Mouse (Mus musculus) G1E (cell line): Measurements from ENCODE around the gene Zfp143.
"Not testable (repeated sequence)": the region's sequence is repeated elsewhere in the genome, so short reads cannot be mapped to it uniquely, and the experiment has no call there.

Experiments used
- CTCF ChIP-seq: IDR thresholded peaks from 2 replicates; pipeline ENCODE4 v1.5.1; 2012; ENCODE audit warnings: low read depth, low read length, inconsistent platforms, mixed read lengths
- TAL1 ChIP-seq: conservative IDR thresholded peaks from 2 replicates; pipeline ENCODE4 v1.6.1; 2012; ENCODE audit warnings: low read depth, low read length, inconsistent platforms, mixed read lengths

DNA sequence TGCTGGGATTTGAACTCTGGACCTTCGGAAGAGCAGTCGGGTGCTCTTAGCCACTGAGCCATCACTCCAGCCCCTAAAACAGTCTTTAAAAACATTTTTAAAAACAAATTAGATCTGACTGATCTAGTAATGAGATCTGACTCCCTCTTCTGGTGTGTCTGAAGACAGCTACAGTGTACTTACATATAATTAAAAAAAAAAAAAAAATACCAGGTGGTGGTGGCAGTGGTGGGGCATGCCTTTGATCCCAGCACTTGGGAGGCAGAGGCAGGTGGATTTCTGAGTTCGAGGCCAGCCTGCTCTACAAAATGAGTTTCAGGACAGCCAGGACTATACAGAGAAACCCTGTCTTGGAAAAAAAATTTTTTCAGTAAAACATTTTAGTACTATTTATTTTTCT, 47.5 kb downstream of the Zfp143 start:
- not testable (repeated sequence) for TF ChIP-seq CTCF, TAL1
